Mouse (Mus musculus) MEL-GATA-1-ER (cell line): ENCODE measurements around the gene Paqr8.

Experiments used
- DNase-seq: peaks from one replicate; pipeline ENCODE4 v3.0.0-alpha.2; 2012; ENCODE audit warnings: low read depth; ENCODE audit errors: extremely low read depth

The Paqr8 gene

DNA sequence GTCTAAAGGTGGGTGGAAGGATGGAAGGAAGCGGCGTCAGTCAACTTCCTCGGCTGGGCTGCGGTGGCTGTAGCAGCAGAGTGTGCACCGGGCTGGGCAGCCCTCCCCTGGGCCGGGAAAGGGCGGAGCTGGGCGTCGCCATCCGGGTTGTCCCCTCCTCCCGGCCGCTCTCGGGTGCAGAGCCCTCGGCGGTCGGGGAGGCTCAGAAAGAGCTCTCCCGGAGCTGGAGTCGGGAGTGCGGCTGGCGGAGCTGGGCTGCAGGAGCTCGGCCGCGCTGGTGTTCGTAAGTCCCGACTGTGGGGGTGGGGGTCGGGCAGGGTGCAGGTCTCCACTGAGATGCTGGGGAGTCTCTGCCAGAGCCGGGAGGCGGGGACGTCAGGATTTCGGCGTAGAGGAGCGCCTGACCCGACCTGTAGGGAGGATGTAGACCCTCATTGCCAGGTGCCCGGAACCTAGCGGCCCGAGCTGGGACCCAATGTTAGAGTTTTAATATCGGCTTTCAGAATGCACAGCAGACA is at the start of gene Paqr8:
Gene Paqr8 (plus strand): TSS at position 203 of the 518 bp plus-strand sequence.
- peak; percentile 41 for DNase-seq

DNA sequence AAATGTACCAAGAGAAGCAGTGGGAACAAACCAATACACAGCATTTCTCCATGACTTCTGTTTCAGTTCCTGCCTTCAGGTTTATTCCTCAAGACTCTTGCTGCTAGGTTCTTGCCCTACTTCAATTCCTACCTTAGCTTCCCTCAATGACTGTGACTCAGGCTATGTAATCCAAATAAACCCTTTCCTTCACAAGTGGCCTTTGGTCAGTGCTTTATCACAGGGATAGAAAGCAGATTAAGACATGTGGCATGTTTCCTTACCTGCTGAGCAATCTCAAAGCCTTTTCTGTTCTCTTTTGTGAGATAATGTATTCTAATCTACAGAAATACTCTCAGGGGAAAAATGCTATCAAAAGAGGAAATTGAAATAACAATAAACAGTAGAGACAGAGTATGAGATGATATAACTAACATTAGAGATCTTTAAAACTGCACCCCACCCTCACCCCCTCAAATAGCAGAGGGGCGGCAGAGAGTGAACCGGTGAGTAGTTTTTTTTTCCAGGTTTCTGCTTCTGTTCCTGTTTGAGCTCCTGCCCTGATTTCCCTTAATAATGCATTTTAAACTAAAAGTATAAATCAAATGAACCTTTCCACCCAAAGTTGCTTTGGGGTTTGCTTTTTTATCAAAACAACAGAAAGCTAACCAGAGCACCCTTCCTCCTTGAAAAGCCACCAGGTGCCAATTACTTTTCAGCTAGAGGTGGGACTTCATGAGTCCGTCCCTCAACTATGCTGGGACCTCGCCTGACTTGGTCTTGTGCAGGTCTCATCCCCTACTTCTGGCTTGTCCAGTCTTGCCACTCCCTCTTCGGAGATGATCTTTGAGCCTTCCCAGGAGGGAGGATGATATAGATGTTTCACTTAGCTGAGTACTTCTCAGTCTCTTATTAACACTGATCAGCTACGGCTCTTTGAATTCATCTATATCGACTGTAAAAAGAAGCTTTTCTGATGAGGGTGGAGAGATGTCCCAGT is 33.2 kb upstream of the Paqr8 start:
- DNase-seq: no peak

DNA sequence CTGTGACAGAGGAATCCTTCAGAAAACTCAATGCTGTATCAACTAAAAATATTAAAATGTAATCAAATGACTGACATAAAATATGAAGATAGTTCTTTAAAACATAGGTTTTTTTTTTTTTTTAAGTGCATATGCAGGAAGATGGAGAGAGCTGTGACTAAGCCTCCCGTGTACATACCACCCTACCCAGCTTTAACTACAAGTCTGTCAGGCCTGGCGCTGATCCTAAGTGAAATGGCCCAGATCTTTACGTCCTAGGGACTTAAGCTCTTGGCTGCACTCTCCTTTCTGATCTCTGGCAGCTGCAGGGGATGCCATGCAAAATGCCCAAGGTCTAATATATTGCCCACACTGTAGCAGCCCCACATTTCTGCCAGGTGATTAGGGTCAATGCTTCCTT is 29.6 kb upstream of the Paqr8 start:
- no peak for DNase-seq

DNA sequence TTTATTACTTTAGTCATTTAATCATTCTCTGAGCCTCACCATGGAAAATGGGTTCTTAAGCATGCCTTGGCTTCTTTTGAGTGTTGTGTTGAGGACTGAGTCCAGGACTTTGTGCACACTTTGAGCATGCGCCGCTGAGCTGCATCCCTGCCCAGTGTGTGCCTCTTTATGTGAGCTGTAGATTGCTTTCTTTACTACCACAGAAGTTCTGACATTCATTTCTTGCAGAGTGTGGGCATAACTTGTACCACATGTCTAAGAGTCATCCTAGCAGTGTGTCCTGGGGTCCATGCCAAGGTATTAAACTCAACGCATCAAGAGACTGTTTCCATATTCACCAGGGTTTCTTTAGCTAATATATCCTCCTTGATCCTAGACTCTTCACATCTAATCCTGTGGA is 28.5 kb upstream of the Paqr8 start:
- DNase-seq: no peak

DNA sequence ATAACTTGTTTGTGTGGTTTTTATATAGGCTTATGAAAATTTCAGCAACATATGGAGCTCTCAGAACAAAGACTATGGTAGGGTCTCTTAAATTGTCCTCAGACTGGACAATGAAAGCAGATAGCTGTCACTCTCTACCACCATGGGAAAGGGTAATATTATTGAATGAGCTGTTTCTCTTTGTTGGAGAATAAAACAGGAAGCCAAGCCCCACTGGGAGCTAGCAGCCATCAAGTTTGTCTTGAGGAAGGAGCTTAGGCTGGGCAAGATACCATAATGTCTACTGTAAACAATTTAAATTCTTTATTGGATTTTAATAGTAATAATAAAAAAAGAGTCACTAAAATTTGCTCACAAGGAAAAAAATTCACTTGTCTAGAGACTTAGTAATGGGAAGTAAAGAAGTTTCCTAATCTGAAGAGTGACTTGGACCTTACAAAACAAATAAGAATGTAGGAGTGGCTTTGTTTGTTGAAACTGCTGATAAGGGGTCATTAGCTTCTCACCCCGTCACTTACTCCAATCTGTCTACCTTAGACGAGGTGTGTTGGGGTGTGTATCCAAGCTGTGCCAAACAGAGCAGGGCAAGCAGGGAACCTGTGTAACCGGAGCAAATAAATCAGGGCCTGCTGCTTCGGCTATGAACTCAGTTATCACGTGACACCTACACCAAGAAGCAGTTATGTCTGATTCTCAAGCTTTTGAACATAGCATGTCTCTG is 26.8 kb upstream of the Paqr8 start:
- DNase-seq: no peak

DNA sequence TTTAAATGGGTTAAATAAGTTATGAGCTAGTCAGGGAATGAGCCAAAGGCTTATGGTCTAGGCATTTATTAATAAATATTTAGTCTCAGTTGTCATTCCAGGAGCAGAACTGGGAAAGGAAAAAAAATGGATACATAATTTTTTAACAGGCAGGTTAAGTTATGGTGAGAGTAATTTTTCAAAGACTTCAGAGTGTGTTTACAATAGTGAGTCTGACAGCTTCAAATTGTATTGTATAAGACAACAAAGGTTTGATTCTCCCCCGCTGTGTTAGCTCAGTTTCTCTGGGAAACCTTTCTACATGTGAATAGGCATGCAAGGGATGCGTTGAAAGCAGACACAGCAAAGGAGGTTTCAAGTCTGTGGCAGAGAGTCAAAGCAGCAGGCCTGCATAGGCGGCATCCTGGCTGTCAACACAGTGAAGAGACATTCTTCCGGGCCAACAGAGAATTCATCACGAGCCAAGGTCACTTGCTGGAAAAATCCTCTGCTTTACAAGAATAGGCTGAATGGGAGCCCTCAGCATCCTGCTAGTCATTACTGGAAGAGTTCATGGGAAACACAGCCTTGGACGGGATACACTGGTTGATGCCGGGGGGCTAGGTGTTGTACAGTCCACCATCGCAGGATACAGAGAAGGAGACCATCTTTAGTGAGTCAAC is 23.0 kb upstream of the Paqr8 start:
- no peak for DNase-seq

DNA sequence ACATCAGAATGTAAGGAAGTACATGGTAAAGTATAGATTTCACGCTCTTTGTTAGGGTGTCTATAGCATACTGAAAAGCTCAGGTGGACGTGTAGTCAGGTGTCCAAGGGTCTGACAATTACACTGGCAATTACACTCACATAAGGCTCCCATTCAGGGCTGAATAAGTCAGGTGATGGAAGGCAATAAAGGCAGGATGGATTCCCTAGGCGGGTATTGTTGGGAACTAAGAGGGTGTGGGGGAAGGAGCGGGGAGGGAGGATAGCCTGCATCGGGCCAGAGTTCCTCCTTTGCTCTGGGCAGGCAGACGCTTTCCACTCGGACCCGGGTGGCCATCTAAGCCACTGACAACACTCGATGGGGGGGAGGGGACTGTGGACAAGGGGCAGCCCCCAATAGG is 22.4 kb upstream of the Paqr8 start:
- no peak for DNase-seq

DNA sequence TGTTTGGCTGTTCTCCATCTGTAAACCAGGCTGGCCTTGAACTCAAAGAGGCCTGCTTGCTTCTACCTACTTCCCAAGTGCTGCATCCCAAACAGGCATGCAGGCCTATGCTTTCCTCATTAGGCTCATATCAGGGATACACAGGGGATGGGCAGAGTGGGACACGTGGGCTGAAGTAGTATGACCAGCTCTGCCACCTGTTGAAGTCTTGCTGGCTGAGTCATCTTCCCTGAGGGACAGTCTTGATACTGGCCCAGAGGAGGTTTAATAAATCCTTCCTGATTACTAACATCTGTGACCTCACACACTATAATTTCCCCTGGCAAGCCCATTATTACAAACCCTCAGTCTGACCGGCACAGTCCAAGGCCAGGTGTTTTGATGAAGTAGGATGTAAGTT is 19.5 kb upstream of the Paqr8 start:
- DNase-seq: no peak

DNA sequence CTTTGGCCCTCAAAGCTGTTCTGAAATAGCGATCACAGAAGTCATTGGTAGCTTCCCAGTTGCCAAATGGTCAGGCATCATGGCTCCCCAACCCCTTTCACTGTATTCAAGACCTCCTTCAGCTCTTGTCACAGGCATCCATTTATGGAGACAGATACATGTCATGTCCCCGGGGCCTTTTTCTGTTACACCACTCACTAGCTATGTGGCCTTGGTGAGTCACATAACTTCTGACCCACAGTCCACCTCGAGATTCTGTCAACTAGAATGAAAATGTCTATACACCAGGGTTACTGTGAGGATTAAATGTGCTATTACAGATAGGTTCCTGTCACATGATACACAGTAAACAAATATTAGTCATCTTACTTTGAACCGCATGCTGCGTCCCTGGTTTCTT is 17.9 kb upstream of the Paqr8 start:
- DNase-seq: no peak

DNA sequence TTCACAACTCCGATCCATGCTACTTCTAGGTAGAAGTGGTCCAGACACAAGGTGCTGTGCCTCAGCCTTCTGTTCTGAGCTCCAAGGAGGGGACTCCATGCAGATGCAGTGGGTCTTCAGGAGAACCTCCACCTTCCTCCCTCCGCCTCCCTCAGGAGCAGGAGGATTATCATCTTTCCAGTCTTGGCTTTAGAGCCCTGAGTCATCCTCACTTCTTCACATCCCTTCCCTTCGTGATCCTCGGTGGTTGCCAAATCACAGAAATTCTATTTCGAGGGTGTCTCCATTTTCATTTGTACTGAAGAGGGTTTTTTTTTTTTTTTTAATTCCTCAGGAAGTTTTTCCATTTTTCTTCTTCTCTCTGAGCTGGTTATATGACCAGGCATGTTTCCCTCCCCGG is 16.3 kb upstream of the Paqr8 start:
- no peak for DNase-seq

DNA sequence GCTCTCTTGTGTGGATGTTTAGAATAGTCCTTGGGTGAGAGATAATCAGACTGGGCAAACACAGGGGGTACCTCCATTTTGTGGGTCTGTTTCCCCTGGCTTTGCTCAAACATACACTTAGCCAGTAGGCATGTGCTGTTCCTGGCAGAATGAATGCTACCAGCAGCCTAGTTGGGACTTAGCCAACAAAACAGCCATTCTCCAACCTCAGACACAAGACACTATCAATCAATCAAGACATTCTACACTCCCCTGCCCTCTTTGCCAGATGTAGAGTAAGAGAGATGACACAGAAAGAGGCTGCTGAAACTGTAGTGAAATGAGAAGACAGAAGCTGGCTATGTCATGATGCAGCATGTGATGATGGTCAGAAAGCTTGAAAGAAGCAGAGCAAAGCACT is 13.1 kb upstream of the Paqr8 start:
- DNase-seq: no peak

DNA sequence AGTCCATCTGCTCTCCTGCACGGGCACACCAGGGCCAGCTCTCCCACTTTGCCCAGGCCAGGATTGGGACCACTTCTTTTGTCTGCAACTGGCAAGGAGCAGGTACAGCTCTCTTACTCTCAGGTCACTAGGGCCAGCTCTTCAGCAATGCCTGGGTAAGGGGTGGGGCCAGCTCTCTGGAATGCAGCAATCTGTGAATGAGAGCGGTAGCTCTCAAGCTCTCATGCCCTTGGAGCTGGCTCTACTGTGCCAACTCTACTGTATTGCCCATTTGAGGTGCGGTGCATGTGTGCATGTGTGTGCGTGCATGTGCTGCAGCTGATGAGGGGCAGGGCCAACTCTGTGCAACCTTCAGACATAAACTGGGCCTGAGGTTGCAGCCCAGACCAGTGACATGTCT is 11.0 kb upstream of the Paqr8 start:
- DNase-seq: no peak

DNA sequence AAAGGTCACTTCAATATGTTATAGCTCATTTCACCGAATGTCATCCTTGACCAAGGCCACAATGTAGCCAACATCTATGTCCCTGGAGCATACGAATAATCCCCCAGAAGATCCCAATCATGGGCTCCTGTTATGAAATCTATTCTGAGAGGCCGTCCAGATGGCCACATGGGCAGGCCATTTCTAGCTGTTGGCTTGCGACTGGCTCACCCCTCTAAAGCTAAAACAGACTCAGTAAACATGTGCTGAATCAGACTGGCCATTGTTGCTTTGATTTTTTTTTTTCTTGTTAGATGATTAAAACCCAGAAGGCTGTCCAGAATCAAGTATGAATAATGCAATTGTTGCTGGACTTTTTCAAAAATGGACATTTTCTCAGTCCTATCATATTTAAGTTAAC is 7.3 kb upstream of the Paqr8 start:
- no peak for DNase-seq

DNA sequence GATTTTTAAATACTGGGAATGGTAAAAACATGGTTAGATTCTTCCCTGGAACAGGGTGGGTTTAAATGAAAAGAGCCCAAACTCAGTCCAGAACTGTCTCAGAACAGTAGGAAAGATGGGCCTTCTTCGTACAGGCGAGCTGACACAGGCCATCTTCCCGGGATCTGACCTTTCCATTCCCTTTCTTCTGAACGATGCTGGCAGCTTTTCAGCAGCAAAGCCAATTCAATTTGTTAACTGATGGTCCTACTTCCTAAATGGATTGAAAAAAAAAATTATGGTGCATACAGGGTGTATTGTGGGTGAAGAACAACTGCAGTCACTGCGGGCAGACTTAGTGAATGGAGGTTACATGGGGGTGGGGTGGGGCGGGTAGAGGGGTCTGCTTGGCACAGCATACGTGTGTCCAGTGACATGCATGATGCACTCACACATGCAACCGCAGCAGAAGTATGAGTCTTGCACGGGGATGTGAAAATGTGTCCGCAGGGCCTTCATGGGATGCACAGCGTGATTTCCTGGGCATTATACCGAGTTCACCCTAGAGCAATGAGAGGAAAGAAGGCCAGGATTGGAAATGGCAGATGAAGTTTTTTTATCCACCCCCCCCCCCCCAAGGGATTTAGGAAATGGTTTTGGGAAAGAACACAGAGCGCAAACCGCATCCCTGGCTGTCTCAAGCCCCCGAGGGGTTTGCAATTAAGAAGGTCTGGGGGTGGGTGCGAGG is 566 bp upstream of the Paqr8 start:
- DNase-seq: no peak

DNA sequence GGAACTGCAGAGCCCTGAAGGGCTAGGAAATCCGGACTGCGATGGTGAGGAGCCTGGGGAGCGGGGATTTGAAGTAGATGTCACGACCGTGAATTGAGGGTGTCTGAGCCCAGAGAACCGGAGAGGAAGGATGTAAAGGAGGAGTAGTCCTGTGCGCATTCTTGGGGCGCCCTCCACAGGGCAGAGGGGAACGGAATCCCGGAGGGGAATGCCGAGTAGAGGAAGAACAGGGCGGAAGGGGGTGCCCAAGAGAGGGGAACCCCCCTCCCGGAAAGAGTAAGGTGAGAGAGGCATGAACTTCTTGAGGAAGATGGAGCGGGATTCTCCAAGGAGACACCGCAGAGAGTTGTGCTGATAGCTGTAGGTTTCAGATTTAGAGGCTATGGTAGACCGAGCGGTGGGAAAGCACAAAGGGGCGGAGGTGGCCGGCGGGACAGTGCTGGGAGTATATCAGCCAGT is 564 bp downstream of the Paqr8 start:
- DNase-seq: peak; percentile 46

DNA sequence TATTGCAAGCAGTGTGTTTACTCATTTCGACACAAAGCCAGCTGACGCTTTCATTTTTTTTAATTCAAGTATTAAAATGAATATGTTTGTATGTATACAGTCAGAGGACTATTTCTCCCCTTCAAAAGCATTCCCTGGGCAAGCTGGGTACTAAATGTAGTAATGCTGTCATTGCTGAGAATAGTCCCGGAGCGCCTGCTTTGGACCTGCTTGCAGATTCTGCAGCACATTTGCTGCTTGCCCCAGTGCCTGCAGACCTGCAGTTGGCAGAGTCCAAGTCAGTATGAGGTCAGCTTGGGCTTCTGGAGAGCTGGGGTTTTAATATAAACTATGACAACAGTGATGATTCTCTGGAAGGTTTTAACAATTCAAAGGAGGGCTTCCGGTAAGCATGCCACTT is 2.7 kb downstream of the Paqr8 start:
- DNase-seq: no peak

DNA sequence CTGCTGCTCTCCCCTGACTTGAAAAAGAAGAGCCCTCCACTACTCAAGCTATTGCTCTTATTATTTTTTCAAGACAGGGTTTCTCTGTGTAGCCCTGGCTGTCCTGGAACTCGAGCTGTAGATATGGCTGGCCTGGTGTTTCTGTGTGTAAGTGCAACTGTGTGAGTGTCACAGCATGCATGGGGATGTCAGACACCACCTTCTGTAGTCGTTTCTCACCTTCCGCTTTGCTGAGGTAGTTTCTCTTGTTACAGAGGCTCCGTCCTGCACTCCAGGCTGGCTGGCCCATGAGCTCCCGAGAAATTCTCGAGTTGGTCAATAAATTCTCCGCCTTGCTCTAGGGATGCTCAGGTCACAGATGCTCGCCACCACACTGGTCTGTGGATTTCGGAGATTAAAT is 8.0 kb downstream of the Paqr8 start:
- no peak for DNase-seq

DNA sequence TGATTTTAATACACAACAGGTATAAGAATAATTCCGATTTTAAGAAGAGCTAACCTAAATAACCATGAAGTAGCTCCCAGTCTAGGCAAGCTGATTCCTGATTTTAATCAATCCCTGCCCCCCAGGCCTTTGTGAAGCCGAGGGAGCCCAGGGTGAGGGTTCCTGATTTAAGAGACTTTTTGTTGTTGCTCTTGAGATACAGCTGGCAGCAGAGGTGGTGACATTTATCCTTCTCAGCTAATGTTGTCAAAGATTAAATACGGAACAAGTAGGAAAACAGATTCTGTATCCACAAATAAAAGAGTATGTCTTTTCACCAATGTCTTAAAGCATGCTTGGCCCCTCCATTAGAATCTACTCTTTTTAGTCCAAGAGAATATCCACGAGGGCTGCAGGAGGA is 9.9 kb downstream of the Paqr8 start:
- no peak for DNase-seq

DNA sequence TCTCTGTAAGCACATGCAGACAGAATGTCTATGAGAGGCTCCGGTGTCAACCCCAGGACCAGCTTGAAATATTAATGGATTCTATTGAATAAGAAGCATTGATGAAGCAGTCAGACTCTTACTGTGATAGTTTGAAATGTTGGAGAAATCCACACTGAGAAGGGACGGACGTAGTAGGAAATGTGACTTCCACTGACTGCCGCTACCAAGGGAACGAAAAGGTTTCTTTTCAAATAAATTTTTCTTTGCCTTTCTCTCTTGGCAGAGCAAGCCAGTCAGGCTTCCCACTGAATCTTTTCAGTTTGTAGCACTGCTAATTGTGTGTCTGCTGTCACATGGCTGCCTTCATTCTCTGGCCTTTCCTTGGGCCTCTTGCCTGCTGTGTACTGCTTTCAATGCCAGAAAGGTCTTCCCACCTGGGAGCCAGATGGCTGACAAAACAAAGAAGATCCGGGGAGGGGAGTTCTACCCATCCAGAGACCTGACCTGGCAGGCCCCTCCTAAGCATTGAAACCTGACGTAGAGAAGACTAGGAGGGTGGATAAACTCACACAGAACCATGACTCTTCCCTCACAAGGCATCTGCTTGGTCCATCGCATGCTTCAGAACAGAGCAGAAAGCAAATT is 15.2 kb downstream of the Paqr8 start:
- no peak for DNase-seq

DNA sequence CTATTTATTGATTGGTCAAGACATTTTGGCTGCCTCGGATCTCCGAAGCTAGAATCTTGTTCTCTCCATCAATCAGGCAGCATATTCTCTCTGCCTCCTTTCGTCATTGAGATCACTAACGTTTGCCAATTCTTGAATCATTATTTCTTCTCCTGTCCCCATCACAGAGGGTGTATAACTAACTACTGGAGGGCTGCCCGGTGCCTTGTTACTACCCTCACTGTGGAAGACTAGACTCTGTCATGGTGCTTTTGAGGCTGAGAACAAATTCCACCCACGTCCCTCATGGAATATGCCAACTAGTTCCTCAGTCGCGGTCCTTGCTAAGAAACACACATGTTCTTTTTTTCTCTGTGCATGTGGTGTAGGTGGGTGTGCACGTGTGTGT is 15.7 kb downstream of the Paqr8 start:
- no peak for DNase-seq

DNA sequence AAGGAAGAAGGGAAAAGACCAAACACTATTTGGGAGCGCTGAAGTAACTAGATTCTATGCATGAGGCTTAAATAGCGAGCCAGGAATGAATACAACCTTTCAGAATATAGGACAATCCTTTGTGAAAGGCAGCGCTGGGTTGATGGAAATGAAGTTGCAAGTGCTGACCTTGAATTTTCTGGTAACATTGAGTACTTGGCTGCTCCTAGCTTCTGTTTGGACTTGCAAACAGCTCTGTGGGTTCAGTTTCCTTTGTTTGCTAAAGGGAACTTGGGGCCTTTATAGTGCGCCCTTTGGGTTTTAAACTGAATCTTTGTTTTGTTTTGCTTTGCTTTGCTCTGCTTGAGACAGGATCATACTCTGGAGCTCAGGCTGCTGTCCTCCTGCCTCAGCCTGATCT is 18.1 kb downstream of the Paqr8 start:
- DNase-seq: no peak
